Mouse (Mus musculus) hindbrain, embryonic 13.5 days (tissue): ENCODE data around the gene Myo1c. TPM values are rescaled to one million over a fixed set of nuclear protein-coding genes. Genes with fewer than 3 reads are reported as not detected.
A peak's percentile ranks its signal among the peaks of the same experiment; 100 is the strongest.

Source experiments
- ATAC-seq: fragments of 200-750 bp; cut with Nextera tagmentation; 2 replicates; pipeline ENCODE4 v1.8.0; 2017; ENCODE audit warnings: moderate TSS enrichment; ENCODE audit not compliant: low FRiP score
- H3K27ac ChIP-seq: fragments of 300-500 bp; sonication (generic); 2 replicates; pipeline ENCODE4 v1.5.1; 2015; ENCODE audit warnings: inconsistent platforms, mild to moderate bottlenecking, moderate library complexity
- H3K27me3 ChIP-seq: fragments of 300-500 bp; sonication (generic); 2 replicates; pipeline ENCODE4 v1.6.1; 2015; ENCODE audit warnings: mild to moderate bottlenecking, inconsistent platforms
- H3K36me3 ChIP-seq: fragments of 300-500 bp; sonication (generic); 2 replicates; pipeline ENCODE4 v1.6.1; 2015; ENCODE audit warnings: mild to moderate bottlenecking, inconsistent platforms
- H3K4me1 ChIP-seq: fragments of 300-500 bp; sonication (generic); replicated peaks from 2 replicates; pipeline ENCODE4 v1.6.1; 2015; ENCODE audit warnings: inconsistent platforms
- H3K4me2 ChIP-seq: fragments of 300-500 bp; sonication (generic); 2 replicates; pipeline ENCODE4 v1.6.1; 2015; ENCODE audit warnings: inconsistent platforms, mild to moderate bottlenecking, moderate library complexity
- H3K4me3 ChIP-seq: fragments of 300-500 bp; sonication (generic); 2 replicates; pipeline ENCODE4 v1.5.1; 2015; ENCODE audit warnings: mild to moderate bottlenecking, inconsistent platforms
- H3K9ac ChIP-seq: fragments of 300-500 bp; sonication (generic); 2 replicates; pipeline ENCODE4 v1.6.1; 2015; ENCODE audit warnings: mild to moderate bottlenecking, inconsistent platforms
- H3K9me3 ChIP-seq: fragments of 300-500 bp; sonication (generic); 2 replicates; pipeline ENCODE4 v1.6.1; 2016; ENCODE audit warnings: inconsistent platforms
- WGBS: fragments of 180-500 bp; shearing (Covaris S2); methylation state at CpG from one replicate; pipeline ENCODE4 v1.1.7; 2015; 5-methylcytosine and 5-hydroxymethylcytosine counted together
- polyA plus RNA-seq: library from polyadenylated mRNA; unstranded; fragments of >200 nt; fragmentation: Nextera tagmentation; extraction: Ambion mirVana; gene quantifications from 2 replicates; pipeline ENCODE4 v1.2.1, GENCODE M21; 2015

The Myo1c gene
- polyA plus RNA-seq: 8.8 and 9.6 TPM in 2 replicates

DNA sequence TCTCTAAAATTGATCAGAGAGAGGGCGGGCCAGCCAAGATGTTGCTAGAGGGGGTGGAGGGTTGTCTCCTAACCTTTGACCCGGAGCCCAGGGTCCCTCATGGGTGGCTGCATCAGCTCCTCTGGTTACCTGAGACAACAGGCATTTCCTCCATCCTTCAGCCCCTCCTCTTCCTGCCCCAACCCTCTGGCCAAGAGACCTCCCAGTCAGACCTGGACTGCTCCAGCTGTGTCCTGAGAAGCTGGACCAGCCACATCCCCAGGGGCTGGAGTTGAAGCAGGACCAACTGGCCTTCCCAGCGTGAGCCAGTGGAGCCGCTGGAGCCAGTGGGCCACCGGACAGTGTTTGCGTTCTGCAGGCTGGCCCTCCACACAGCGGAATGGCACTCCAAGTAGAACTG is at the start of gene Myo1c:
Gene Myo1c, plus strand, starts transcription at position 194 of the 400 bp plus-strand sequence.
- peaks cover 41% of the 10 kb centered on the region for H3K4me1 ChIP-seq

DNA sequence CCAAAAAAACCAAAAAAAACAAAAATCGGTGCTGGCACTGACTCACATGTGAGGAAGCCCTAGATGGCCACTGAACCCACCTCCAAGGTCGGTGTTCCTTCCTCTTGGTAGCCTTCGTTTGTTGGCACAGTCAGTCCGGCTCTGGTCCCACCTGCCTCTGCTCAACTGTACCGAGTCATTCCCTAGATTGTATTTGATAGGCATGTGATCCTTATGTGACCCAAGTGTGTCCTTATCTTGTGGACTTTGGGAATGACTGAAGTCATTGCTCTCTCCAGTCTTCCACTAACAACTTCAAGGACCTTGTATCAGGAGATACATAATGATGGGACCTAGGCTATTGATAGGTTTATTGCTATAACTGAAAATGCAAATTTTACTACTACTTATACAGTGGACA is 45.5 kb upstream of the Myo1c start:
- Histone ChIP-seq H3K27ac (no peak overlapping the region), H3K4me2 (no peak overlapping the region), H3K9me3 (no peaks in the 10 kb centered on the region), H3K27me3 (no peaks in the 10 kb centered on the region), H3K4me1 (no peaks in the 10 kb centered on the region), H3K36me3 (peaks cover 77% of the 10 kb centered on the region), H3K9ac (no peak overlapping the region), H3K4me3 (no peak overlapping the region)
- no peak for ATAC-seq
- WGBS: 92% methylated on average over 5 of the region's 5 CpGs

More for the DNA sequence above, at the start of gene Myo1c:
- H3K27me3 ChIP-seq: peaks cover 35% of the 10 kb centered on the region
- peak within 1 kb of the TSS; percentile 49 for H3K4me3 ChIP-seq
- peak within 1 kb of the TSS; percentile 78 for H3K4me2 ChIP-seq
- ATAC-seq: no peak
- WGBS: 76% methylated on average over 7 of the region's 7 CpGs
- peak within 1 kb of the TSS; percentile 73 for H3K9ac ChIP-seq
- no peaks in the 10 kb centered on the region for H3K9me3 ChIP-seq
- H3K27ac ChIP-seq: 0 out of 2 replicates have a peak within 1 kb of the TSS, but pooled peaks have one; percentile 18
- peaks cover 12% of the 10 kb centered on the region for H3K36me3 ChIP-seq

DNA sequence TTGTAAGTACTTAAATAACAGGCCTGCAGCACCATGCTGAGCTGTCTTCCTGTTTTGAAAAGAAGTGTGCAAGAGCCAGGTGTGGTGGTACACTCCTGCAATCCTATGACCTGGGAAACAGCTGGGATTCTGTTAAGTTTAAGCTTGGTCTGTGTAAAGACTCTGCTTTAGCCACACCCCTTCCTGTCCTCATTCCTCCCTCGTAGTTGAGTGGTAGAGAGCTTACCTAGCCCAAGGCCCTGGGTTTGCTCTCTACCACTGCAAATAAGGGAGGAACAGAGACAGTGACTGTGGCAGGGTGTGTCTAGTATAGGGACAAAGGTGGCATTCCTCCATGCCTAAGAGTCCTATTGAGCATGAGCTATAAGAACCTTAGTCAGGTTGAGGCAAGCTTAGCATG is 45.0 kb upstream of the Myo1c start:
- H3K4me3 ChIP-seq: no peak overlapping the region
- H3K4me1 ChIP-seq: no peaks in the 10 kb centered on the region
- peaks cover 77% of the 10 kb centered on the region for H3K36me3 ChIP-seq
- 84% methylated on average over 1 of the region's 1 CpGs for WGBS
- H3K27ac ChIP-seq: no peak overlapping the region
- no peak overlapping the region for H3K9ac ChIP-seq
- H3K9me3 ChIP-seq: no peaks in the 10 kb centered on the region
- H3K27me3 ChIP-seq: no peaks in the 10 kb centered on the region
- no peak for ATAC-seq
- no peak overlapping the region for H3K4me2 ChIP-seq

DNA sequence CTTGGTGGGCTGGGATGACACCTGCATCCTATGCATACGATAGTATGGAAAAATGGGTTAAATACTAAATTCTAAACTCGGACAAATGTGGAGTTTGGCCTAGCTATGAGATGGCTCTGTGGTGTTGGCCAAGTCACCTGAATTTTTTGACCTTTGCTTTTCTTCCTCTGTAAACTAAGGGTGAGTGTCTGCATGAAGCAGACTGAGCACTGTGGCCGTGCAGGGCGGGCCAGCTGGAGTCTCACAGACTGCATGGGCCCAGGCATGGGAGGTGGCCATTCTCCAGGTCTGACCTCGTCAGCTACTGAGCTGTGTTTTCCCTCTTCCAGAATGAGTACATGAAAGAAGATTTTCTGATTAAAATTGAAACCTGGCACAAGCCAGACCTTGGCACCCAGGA is 41.5 kb upstream of the Myo1c start:
- H3K9ac ChIP-seq: no peak overlapping the region
- H3K9me3 ChIP-seq: no peaks in the 10 kb centered on the region
- H3K4me1 ChIP-seq: no peaks in the 10 kb centered on the region
- no peak overlapping the region for H3K27ac ChIP-seq
- 93% methylated on average over 5 of the region's 5 CpGs for WGBS
- peaks cover 78% of the 10 kb centered on the region for H3K36me3 ChIP-seq
- no peak overlapping the region for H3K4me3 ChIP-seq
- no peak overlapping the region for H3K4me2 ChIP-seq
- ATAC-seq: no peak
- no peaks in the 10 kb centered on the region for H3K27me3 ChIP-seq

DNA sequence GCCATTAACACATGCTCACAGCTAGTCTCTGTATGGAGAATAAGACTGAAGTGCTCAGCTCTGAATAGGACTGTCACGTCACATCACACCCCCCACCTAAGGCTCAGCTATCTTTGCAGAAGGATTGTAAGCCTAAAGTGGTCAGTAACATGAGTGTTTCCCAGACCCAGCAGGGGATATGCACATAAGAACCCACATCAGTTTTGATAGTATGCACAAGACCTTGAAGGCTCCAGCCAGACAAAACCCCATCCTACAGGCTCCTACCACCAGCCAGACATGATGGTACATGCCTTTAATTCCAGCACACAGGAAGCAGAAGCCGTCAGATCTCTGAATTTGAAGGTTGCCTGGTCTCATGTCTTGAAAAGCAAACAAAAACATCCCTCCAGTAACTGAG is 40.3 kb upstream of the Myo1c start:
- H3K4me3 ChIP-seq: no peak overlapping the region
- H3K9ac ChIP-seq: no peak overlapping the region
- no peaks in the 10 kb centered on the region for H3K9me3 ChIP-seq
- H3K4me1 ChIP-seq: no peaks in the 10 kb centered on the region
- no peaks in the 10 kb centered on the region for H3K27me3 ChIP-seq
- no peak overlapping the region for H3K4me2 ChIP-seq
- 86% methylated on average over 2 of the region's 2 CpGs for WGBS
- H3K27ac ChIP-seq: no peak overlapping the region
- ATAC-seq: no peak
- H3K36me3 ChIP-seq: peaks cover 81% of the 10 kb centered on the region

DNA sequence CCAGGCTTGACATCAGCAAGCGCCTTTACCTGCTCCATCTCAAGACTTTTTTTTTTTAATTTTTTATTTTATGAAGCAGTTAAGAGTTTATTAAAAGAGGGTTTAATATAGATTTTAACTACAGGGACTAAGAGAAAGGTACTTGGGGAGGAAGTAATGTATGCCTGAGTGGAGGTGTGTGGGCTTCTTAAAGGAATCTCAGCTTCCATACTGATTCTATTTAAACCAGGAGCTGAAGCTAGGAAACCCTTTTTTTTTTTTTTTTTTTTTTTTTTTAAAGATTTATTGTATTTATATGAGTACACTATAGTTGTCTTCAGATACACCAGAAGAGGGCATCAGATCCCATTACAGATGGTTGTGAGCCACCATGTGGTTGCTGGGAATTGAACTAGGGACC is 35.5 kb upstream of the Myo1c start:
- no peak overlapping the region for H3K27ac ChIP-seq
- peaks cover 86% of the 10 kb centered on the region for H3K36me3 ChIP-seq
- no peaks in the 10 kb centered on the region for H3K4me1 ChIP-seq
- H3K27me3 ChIP-seq: no peaks in the 10 kb centered on the region
- H3K4me2 ChIP-seq: no peak overlapping the region
- no peaks in the 10 kb centered on the region for H3K9me3 ChIP-seq
- H3K4me3 ChIP-seq: no peak overlapping the region
- no peak for ATAC-seq
- H3K9ac ChIP-seq: no peak overlapping the region
- WGBS: 100% methylated on average over 1 of the region's 1 CpGs

DNA sequence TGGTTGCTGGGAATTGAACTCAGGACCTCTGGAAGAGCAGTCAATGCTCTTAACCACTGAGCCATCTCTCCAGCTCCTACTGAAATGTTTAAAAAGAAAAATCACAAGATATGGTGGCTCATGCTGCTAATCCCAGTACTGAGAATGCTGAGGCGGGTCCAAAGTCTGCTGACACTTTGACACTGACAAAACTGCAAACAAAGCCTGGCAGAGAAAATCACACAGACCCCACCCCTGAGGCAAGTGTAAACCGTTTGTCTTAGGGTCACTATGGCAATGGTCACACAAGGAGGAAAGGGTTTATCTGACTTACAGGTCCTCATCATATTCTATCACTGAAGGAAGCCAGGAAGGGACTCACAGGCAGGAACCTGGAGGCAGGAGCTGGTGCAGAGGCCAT is 34.7 kb upstream of the Myo1c start:
- 91% methylated on average over 2 of the region's 2 CpGs for WGBS
- no peak overlapping the region for H3K27ac ChIP-seq
- H3K9ac ChIP-seq: no peak overlapping the region
- H3K4me3 ChIP-seq: no peak overlapping the region
- no peaks in the 10 kb centered on the region for H3K27me3 ChIP-seq
- peaks cover 86% of the 10 kb centered on the region for H3K36me3 ChIP-seq
- H3K4me1 ChIP-seq: no peaks in the 10 kb centered on the region
- H3K4me2 ChIP-seq: no peak overlapping the region
- no peaks in the 10 kb centered on the region for H3K9me3 ChIP-seq
- no peak for ATAC-seq

DNA sequence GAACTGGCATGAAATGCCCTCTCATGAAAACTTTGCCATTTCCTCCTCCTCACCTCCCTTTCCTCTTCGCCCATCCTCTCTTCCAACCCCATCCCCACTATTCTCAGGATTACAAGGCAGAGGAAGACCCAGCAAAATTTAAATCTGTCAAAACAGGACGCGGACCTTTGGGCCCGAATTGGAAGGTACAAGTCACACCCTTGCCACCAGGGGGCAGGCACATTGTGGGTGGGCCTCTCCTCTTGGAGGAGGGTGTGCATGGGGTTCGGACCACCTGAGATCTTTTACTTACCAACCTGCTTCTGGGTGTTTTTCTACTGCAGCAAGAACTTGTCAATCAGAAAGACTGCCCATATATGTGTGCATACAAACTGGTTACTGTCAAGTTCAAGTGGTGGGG is 31.2 kb upstream of the Myo1c start:
- no peaks in the 10 kb centered on the region for H3K9me3 ChIP-seq
- ATAC-seq: no peak
- no peaks in the 10 kb centered on the region for H3K4me1 ChIP-seq
- H3K9ac ChIP-seq: no peak overlapping the region
- no peak overlapping the region for H3K27ac ChIP-seq
- WGBS: 90% methylated on average over 5 of the region's 5 CpGs
- H3K4me2 ChIP-seq: no peak overlapping the region
- H3K36me3 ChIP-seq: peaks cover 84% of the 10 kb centered on the region
- no peak overlapping the region for H3K4me3 ChIP-seq
- no peaks in the 10 kb centered on the region for H3K27me3 ChIP-seq

DNA sequence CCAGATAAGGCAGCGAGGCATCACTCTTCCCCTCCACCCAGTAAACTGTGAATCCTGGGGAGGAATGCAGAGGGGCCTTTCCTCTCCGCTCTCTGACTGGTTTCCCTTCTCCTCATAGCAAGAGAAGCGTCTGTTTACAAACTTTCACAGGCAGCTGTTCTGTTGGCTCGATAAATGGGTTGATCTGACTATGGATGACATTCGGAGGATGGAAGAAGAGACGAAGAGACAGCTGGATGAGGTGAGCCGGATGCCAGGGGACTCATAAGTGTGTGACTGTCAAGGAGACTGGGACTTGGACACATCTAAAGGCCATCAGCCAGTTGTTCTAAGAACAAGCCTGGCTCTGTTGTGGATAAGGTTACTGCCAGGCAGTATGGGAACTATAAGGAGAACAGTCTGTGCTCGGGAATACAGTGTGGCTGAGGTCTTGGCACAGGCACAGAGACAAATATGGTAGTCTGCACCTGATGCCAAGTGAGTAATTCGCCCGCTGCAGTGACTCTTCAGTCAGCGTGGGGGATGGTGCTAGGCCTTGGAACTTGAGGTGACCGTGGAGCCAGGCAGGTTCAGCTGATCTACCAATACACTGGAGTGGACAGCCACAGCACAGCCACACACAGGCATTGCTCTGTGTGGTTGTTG is 30.0 kb upstream of the Myo1c start:
- Histone ChIP-seq H3K36me3 (peaks cover 82% of the 10 kb centered on the region), H3K27me3 (no peaks in the 10 kb centered on the region), H3K4me3 (no peak overlapping the region), H3K9ac (no peak overlapping the region), H3K27ac (no peak overlapping the region), H3K9me3 (no peaks in the 10 kb centered on the region), H3K4me1 (no peaks in the 10 kb centered on the region), H3K4me2 (no peak overlapping the region)
- 92% methylated on average over 12 of the region's 12 CpGs for WGBS
- ATAC-seq: no peak

DNA sequence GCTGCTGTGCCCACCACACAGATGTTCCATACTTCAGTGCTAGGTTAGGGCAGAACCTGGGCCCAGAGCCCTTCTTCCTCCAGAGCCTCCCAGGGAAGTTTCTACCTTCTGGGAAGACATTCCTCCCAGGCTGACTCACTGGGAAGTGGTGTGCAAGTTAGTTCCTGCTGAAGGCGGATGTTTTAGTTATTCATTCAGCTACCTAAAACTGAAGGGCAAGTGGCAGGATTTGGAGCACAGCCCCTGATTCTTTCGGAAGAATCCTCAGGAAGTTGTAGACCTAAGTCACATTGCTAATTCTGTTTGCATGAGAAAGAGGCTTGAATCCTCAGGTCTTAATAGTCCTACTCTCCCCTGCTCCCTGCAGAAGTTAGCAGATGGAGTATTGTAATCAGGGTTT is 28.9 kb upstream of the Myo1c start:
- Histone ChIP-seq H3K4me2 (no peak overlapping the region), H3K27me3 (no peaks in the 10 kb centered on the region), H3K9ac (no peak overlapping the region), H3K9me3 (no peaks in the 10 kb centered on the region), H3K4me3 (no peak overlapping the region), H3K4me1 (no peaks in the 10 kb centered on the region), H3K36me3 (peaks cover 86% of the 10 kb centered on the region), H3K27ac (no peak overlapping the region)
- ATAC-seq: no peak
- 92% methylated on average over 2 of the region's 2 CpGs for WGBS

DNA sequence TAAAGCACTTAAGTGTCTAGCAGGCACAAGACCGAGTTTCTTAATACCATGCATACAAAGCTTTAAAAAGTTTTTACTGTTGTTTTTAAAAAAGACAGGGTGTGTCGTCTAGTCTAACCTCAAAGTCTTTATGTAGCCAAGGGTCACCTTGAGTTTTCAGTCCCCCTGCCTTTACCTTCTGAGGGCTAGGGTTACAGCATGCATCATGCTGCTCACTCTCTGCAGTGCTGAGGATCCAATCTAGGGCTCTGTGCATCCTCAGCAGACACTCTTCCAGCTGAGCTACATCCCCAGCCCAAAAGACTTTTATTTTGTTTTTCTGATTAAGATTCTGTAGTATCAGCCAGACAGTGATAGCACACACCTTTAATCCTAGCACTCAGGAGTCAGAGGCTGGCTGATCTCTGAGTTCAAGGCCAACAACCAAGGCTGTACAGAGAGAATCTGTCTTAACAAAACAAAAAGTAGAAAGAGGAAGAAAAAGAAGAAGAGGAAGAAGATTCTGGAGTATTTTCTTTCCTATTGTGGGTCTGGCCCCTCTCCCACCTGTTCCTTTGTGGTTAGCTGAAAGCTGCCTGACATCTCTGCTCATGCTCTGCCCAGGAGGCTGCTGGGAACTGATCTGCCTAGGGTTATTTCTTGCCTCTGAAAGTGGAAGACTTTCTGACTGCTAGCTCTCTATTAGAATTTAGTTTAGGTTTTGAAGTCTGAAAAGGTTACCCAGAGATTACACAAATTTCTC is 27.5 kb upstream of the Myo1c start:
- no peaks in the 10 kb centered on the region for H3K4me1 ChIP-seq
- 93% methylated on average over 2 of the region's 2 CpGs for WGBS
- no peak for ATAC-seq
- no peak overlapping the region for H3K9ac ChIP-seq
- H3K9me3 ChIP-seq: no peaks in the 10 kb centered on the region
- no peak overlapping the region for H3K4me3 ChIP-seq
- H3K4me2 ChIP-seq: no peak overlapping the region
- no peaks in the 10 kb centered on the region for H3K27me3 ChIP-seq
- H3K27ac ChIP-seq: no peak overlapping the region
- peaks cover 88% of the 10 kb centered on the region for H3K36me3 ChIP-seq

DNA sequence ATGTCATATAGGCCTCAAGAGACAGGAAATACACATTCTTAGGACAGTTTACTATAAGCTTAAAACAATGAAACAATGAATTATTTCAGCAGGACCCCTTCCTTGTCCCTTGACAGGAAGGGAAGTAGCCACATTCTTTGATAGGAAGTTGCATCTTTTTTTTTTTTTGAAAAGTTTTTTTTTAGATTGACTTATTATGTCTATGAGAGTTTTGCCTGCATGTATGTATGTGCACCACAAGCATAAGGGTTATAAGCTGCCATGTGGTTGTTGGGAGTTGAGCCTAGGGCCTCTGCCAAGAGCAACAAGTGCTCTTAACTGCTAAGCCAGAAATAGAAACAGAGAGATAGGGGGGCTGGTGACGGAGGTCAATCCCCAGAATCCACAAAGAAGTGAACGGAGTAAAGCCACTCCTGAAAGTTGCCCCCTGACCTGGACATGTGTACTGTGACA is 26.2 kb upstream of the Myo1c start:
- no peaks in the 10 kb centered on the region for H3K9me3 ChIP-seq
- WGBS: 72% methylated on average over 2 of the region's 2 CpGs
- no peak overlapping the region for H3K9ac ChIP-seq
- ATAC-seq: no peak
- no peaks in the 10 kb centered on the region for H3K27me3 ChIP-seq
- no peak overlapping the region for H3K4me3 ChIP-seq
- peaks cover 86% of the 10 kb centered on the region for H3K36me3 ChIP-seq
- no peaks in the 10 kb centered on the region for H3K4me1 ChIP-seq
- H3K27ac ChIP-seq: 0 out of 2 replicates have a peak overlapping the region, but pooled peaks have one; percentile 18
- H3K4me2 ChIP-seq: no peak overlapping the region

DNA sequence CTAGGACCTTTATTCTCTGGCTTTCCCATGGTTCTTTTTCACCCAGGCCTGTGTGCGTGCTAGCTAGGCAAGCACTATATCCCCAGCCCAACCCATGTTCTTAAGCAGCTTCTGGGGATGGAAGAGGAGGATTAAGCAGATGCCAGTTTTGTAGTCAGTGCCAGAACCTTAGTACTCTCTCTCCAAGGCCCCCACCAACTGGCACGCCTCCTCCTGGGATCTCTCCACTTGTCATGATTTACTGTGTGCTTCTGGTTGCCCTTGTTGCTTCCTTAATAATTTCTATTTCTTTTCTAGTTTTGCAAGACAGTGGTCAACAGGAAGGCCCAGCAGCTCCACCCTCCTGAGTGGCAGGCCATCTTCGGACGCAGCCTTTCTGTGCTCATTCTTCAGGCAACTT is 24.5 kb upstream of the Myo1c start:
- 94% methylated on average over 4 of the region's 4 CpGs for WGBS
- peaks cover 69% of the 10 kb centered on the region for H3K36me3 ChIP-seq
- no peak overlapping the region for H3K4me3 ChIP-seq
- H3K9ac ChIP-seq: no peak overlapping the region
- peaks cover 9% of the 10 kb centered on the region for H3K4me1 ChIP-seq
- ATAC-seq: no peak
- no peaks in the 10 kb centered on the region for H3K9me3 ChIP-seq
- H3K4me2 ChIP-seq: no peak overlapping the region
- no peak overlapping the region for H3K27ac ChIP-seq
- no peaks in the 10 kb centered on the region for H3K27me3 ChIP-seq
